Mouse (Mus musculus): ENCODE measurements around the gene Cnnm4. TPM values are rescaled to one million over a fixed set of nuclear protein-coding genes. Genes with fewer than 3 reads are reported as not detected.

Cnnm4 gene
- polyA plus RNA-seq, 1 experiment = 15.3 TPM

DNA sequence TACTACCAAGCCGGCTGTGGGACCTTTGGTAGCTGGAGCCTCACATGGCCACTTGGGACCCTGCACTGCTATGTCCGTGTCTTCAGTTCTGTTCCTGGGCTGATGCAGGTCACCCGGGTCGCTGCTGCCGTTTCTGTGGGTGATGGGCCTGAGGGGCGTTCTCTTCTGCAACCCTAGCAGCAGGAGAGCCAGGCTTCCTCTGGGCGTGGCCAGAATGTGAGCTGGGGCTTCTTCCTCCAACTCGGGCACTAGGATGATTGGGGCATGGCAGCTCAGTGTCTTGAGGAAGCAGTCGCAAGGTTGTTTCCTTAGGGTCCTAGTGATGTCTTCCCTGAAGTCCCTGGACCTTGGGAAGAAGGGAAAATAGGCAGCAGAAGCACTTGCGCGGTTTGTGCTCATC, 48.2 kb downstream of the Cnnm4 start:
- Histone ChIP-seq H3K27me3 (ENCODE audit: control insufficient read depth, insufficient read depth, low read length) (no peaks in the 10 kb centered on the region), H3K27ac (ENCODE audit: control insufficient read depth, insufficient read depth, low read length) (no peak overlapping the region), H3K4me1 (replicated peaks; ENCODE audit: control insufficient read depth, insufficient read depth, low read length) (no peaks in the 10 kb centered on the region), H3K4me3 (ENCODE audit: control insufficient read depth, insufficient read depth, low read length) (no peak overlapping the region), H3K36me3 (ENCODE audit: control insufficient read depth, insufficient read depth, low read length) (peaks cover 40% of the 10 kb centered on the region)
- TF ChIP-seq CTCF (IDR thresholded peaks at IDR 0.05; ENCODE audit: borderline replicate concordance, control insufficient read depth, extremely low read depth, insufficient read depth, low read length, poor library complexity) (no peak), POLR2A (IDR thresholded peaks at IDR 0.05; ENCODE audit: control insufficient read depth, extremely low read depth, insufficient read depth, low read length, poor library complexity) (no peak)
- DNase-seq = no peak
- WGBS = 92% methylated on average over 11 of the region's 11 CpGs

DNA sequence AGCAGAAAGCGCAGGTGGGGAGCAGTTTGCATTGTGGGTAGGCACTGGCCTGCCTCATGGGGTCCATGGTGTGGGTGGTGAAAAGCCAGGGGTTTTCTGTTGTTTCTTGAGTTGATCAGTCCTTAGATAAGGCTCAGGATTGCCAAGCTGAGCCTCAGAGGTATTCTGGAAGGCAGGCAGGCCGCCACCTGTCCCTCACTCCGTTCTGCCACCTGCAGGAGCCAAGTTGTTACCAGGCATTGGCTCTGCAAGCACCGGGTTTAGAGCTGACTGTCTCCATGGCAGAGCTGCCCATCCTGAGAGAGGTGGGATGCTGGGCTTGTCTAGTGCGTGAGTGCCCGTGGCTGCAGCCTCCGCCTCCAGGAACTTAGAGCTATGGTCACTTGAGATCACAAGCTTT, 50.8 kb downstream of the Cnnm4 start:
- no peaks in the 10 kb centered on the region for H3K27me3 ChIP-seq (ENCODE audit: control insufficient read depth, insufficient read depth, low read length)
- H3K4me3 ChIP-seq (ENCODE audit: control insufficient read depth, insufficient read depth, low read length) = no peak overlapping the region
- H3K27ac ChIP-seq (ENCODE audit: control insufficient read depth, insufficient read depth, low read length) = no peak overlapping the region
- no peak for DNase-seq
- no peaks in the 10 kb centered on the region for H3K4me1 ChIP-seq (replicated peaks; ENCODE audit: control insufficient read depth, insufficient read depth, low read length)
- no peak for TF ChIP-seq CTCF (IDR thresholded peaks at IDR 0.05; ENCODE audit: borderline replicate concordance, control insufficient read depth, extremely low read depth, insufficient read depth, low read length, poor library complexity)
- no peak for TF ChIP-seq POLR2A (IDR thresholded peaks at IDR 0.05; ENCODE audit: control insufficient read depth, extremely low read depth, insufficient read depth, low read length, poor library complexity)
- H3K36me3 ChIP-seq (ENCODE audit: control insufficient read depth, insufficient read depth, low read length) = peaks cover 52% of the 10 kb centered on the region
- WGBS = 88% methylated on average over 7 of the region's 7 CpGs

DNA sequence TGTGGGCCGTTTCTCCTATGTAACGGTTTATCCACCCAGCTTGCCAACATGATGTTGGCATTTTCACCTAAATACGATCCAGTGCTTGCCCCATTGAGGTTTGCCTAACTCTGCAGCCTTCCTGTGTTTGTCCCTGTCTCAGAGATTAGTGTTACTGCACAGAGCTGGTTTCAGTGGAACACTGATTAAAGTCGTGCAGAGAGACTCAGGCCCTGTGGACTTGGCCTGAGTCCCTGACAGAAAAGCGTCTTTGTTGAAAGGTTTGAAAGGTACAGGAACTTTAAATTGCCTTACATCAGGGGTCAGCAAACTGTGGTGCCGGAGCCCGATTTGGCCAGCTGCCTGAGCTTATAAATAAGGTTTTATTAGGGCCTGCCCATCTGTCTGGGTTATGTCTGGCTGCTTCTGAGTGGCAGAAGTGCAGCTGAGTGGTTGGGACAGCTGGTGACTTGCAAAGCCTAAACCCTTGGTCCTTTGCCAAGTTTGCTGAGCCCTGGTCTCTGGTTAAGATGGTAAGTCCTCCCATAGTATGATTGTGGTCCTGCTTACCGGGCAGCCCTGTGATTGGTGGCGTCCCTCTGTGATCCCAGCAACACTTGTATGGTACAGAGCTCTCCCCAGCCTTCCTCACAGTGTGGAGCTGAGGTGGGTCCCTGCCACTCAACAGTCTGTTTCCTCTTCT, 52.1 kb downstream of the Cnnm4 start:
- TF ChIP-seq CTCF (IDR thresholded peaks at IDR 0.05; ENCODE audit: borderline replicate concordance, control insufficient read depth, extremely low read depth, insufficient read depth, low read length, poor library complexity) (no peak), POLR2A (IDR thresholded peaks at IDR 0.05; ENCODE audit: control insufficient read depth, extremely low read depth, insufficient read depth, low read length, poor library complexity) (no peak)
- peaks cover 52% of the 10 kb centered on the region for H3K36me3 ChIP-seq (ENCODE audit: control insufficient read depth, insufficient read depth, low read length)
- no peaks in the 10 kb centered on the region for H3K4me1 ChIP-seq (replicated peaks; ENCODE audit: control insufficient read depth, insufficient read depth, low read length)
- no peak for DNase-seq
- H3K4me3 ChIP-seq (ENCODE audit: control insufficient read depth, insufficient read depth, low read length) = no peak overlapping the region
- no peaks in the 10 kb centered on the region for H3K27me3 ChIP-seq (ENCODE audit: control insufficient read depth, insufficient read depth, low read length)
- 96% methylated on average over 9 of the region's 9 CpGs for WGBS
- no peak overlapping the region for H3K27ac ChIP-seq (ENCODE audit: control insufficient read depth, insufficient read depth, low read length)

DNA sequence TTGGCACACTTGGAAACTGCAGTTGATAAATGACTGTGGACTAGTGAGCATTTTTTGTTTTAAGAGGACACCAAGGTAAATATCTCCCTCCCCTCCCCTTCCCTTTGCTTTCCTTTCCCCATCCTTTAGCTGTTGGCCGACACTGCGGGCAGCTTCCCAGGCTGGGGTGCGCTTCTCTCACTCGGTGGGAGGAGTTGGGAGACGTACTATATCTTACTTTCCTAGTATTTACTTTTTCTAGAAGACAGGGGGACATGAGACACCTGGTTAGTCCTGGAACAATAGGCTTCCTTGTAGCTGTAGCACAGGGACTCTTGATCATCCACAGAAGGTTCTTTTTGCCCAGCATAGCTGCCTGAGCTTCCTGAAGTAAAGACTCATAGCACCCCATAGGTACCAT, 52.6 kb downstream of the Cnnm4 start:
- no peak for TF ChIP-seq CTCF (IDR thresholded peaks at IDR 0.05; ENCODE audit: borderline replicate concordance, control insufficient read depth, extremely low read depth, insufficient read depth, low read length, poor library complexity)
- TF ChIP-seq POLR2A (IDR thresholded peaks at IDR 0.05; ENCODE audit: control insufficient read depth, extremely low read depth, insufficient read depth, low read length, poor library complexity) = no peak
- DNase-seq = no peak
- Histone ChIP-seq H3K27me3 (ENCODE audit: control insufficient read depth, insufficient read depth, low read length) (no peaks in the 10 kb centered on the region), H3K4me3 (ENCODE audit: control insufficient read depth, insufficient read depth, low read length) (no peak overlapping the region), H3K4me1 (replicated peaks; ENCODE audit: control insufficient read depth, insufficient read depth, low read length) (no peaks in the 10 kb centered on the region), H3K27ac (ENCODE audit: control insufficient read depth, insufficient read depth, low read length) (no peak overlapping the region), H3K36me3 (ENCODE audit: control insufficient read depth, insufficient read depth, low read length) (peaks cover 52% of the 10 kb centered on the region)
- over 99% methylated on average over 5 of the region's 5 CpGs for WGBS

DNA sequence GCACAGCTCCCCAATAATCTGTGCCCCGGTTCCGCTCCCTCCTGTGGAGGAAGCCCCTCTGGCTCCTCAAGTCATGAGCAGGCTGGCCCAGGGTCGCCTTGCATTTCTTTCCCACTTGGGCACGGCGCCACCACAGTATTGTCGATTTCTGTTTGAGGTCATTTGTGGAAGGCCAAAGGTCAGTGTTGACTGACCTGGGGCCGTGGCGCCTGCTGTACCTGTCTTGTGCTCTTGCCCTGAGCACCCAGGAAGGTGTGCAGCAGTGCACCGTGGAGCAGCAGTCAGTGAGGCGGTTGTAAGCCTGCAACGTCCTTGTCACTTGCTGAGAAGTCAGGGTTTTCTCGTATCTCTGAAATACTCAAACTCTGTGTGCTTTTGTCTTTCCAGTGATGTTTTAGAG, 54.4 kb downstream of the Cnnm4 start:
- Histone ChIP-seq H3K27me3 (ENCODE audit: control insufficient read depth, insufficient read depth, low read length) (no peaks in the 10 kb centered on the region), H3K4me3 (ENCODE audit: control insufficient read depth, insufficient read depth, low read length) (no peak overlapping the region), H3K27ac (ENCODE audit: control insufficient read depth, insufficient read depth, low read length) (no peak overlapping the region), H3K36me3 (ENCODE audit: control insufficient read depth, insufficient read depth, low read length) (peaks cover 38% of the 10 kb centered on the region), H3K4me1 (replicated peaks; ENCODE audit: control insufficient read depth, insufficient read depth, low read length) (no peaks in the 10 kb centered on the region)
- TF ChIP-seq POLR2A (IDR thresholded peaks at IDR 0.05; ENCODE audit: control insufficient read depth, extremely low read depth, insufficient read depth, low read length, poor library complexity) (no peak), CTCF (IDR thresholded peaks at IDR 0.05; ENCODE audit: borderline replicate concordance, control insufficient read depth, extremely low read depth, insufficient read depth, low read length, poor library complexity) (no peak)
- WGBS = 95% methylated on average over 12 of the region's 12 CpGs
- no peak for DNase-seq

DNA sequence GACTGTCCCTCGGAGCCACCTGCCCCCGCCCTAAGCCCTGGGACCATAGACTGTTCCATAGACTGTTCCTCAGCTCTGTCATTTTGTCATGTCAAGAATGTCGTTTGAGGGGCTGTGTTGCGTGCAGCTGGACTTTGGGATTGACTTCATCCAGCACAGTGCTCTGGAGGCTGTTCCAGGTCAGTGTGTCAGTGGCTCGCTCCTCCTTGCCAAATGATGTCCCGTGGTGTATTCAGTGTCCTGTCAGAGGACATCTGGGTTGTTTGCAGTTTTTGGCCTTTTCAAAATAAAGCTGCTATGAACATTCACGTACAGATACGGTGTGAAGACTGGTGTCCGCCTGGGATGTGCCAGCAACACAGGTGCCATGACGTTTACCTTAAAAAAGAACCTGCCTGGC, 55.5 kb downstream of the Cnnm4 start:
- WGBS = 98% methylated on average over 10 of the region's 10 CpGs
- DNase-seq = no peak
- peaks cover 28% of the 10 kb centered on the region; the same call in 1 of the 2 replicates for H3K36me3 ChIP-seq (ENCODE audit: control insufficient read depth, insufficient read depth, low read length)
- TF ChIP-seq CTCF (IDR thresholded peaks at IDR 0.05; ENCODE audit: borderline replicate concordance, control insufficient read depth, extremely low read depth, insufficient read depth, low read length, poor library complexity) (no peak), POLR2A (IDR thresholded peaks at IDR 0.05; ENCODE audit: control insufficient read depth, extremely low read depth, insufficient read depth, low read length, poor library complexity) (no peak)
- H3K4me3 ChIP-seq (ENCODE audit: control insufficient read depth, insufficient read depth, low read length) = no peak overlapping the region
- H3K4me1 ChIP-seq (replicated peaks; ENCODE audit: control insufficient read depth, insufficient read depth, low read length) = no peaks in the 10 kb centered on the region
- no peak overlapping the region for H3K27ac ChIP-seq (ENCODE audit: control insufficient read depth, insufficient read depth, low read length)
- H3K27me3 ChIP-seq (ENCODE audit: control insufficient read depth, insufficient read depth, low read length) = no peaks in the 10 kb centered on the region

DNA sequence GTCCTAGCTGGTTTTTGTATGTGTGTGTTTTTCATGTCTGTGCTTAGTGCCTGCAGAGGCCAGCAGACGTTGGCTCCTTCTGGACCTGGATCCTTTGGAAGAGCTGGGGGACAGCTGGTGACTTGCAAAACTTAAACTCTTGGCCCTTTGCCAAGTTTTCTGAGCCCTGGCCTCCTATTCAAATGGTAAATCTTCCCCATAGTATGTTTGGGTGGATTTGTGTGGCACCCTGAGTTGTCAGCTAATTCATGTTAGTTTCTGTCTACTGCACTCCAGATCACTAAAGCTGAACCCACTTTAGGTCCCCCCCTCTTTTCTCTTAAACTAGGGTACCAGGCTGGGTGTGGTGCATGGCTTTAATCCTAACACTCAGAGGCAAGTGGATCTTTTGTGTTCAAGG, 56.9 kb downstream of the Cnnm4 start:
- Histone ChIP-seq H3K36me3 (ENCODE audit: control insufficient read depth, insufficient read depth, low read length) (peaks cover 23% of the 10 kb centered on the region; the same call in 1 of the 2 replicates), H3K4me3 (ENCODE audit: control insufficient read depth, insufficient read depth, low read length) (no peak overlapping the region), H3K27me3 (ENCODE audit: control insufficient read depth, insufficient read depth, low read length) (no peaks in the 10 kb centered on the region), H3K27ac (ENCODE audit: control insufficient read depth, insufficient read depth, low read length) (no peak overlapping the region), H3K4me1 (replicated peaks; ENCODE audit: control insufficient read depth, insufficient read depth, low read length) (no peaks in the 10 kb centered on the region)
- no peak for TF ChIP-seq CTCF (IDR thresholded peaks at IDR 0.05; ENCODE audit: borderline replicate concordance, control insufficient read depth, extremely low read depth, insufficient read depth, low read length, poor library complexity)
- TF ChIP-seq POLR2A (IDR thresholded peaks at IDR 0.05; ENCODE audit: control insufficient read depth, extremely low read depth, insufficient read depth, low read length, poor library complexity) = no peak
- no peak for DNase-seq
- 88% methylated on average over 1 of the region's 1 CpGs for WGBS
